Mouse (Mus musculus) lung, adult 2 months (tissue): ENCODE measurements around the gene Phf13. TPM values are rescaled to one million over a fixed set of nuclear protein-coding genes. Genes with fewer than 3 reads are reported as not detected.
A peak's percentile ranks its signal among the peaks of the same experiment; 100 is the strongest.

ENCODE experiments used
- DNase-seq: peaks from one replicate; pipeline ENCODE4 v3.0.0; 2022
- H3K4me1 ChIP-seq: fragments of 200-500 bp; 2 replicates; pipeline ENCODE4 v1.6.1; 2011; ENCODE audit warnings: low read length; ENCODE audit not compliant: control insufficient read depth, insufficient read depth
- H3K4me3 ChIP-seq: fragments of 200-500 bp; replicated peaks from 2 replicates; pipeline ENCODE3; 2011; ENCODE audit warnings: low read depth, mild to moderate bottlenecking, control low read depth, low read length; ENCODE audit errors: extremely low read depth
- CTCF ChIP-seq: fragments of 200-500 bp; IDR thresholded peaks from 2 replicates; pipeline ENCODE4 v1.5.1; 2011; ENCODE audit warnings: mild to moderate bottlenecking, low read length, control low read depth; ENCODE audit not compliant: insufficient read depth
- POLR2A ChIP-seq: fragments of 200-500 bp; IDR thresholded peaks from 2 replicates; pipeline ENCODE4 v1.6.1; 2011; ENCODE audit warnings: low read depth, mild to moderate bottlenecking, control low read depth, low read length, borderline replicate concordance; ENCODE audit errors: extremely low read depth
- WGBS: fragments of 180-500 bp; shearing (Covaris S2); methylation state at CpG from one replicate; pipeline ENCODE4 v1.1.7; 2018; 5-methylcytosine and 5-hydroxymethylcytosine counted together
- polyA plus RNA-seq: library from polyadenylated mRNA; depleted of rRNA; stranded (reverse); fragments of >200 nt; gene quantifications from 2 replicates; pipeline ENCODE4 v1.2.3, GENCODE M21; 2012

Gene Phf13
- polyA plus RNA-seq, 1 experiment = 8.9 TPM

GRCm38 (mm10) chr4:152013036-152013813, 17.2 kb upstream of the Phf13 start:
- WGBS = 71% methylated on average over 12 of the region's 12 CpGs
- DNase-seq = peak; percentile 33
- Histone ChIP-seq H3K4me3 (no peak overlapping the region), H3K4me1 (peaks cover 9% of the 10 kb centered on the region)
- no peak for TF ChIP-seq CTCF
- TF ChIP-seq POLR2A = no peak

- DNase-seq = no peak
- peaks cover 17% of the 10 kb centered on the region for H3K4me1 ChIP-seq
- WGBS = 90% methylated on average over 16 of the region's 16 CpGs
- no peak overlapping the region for H3K4me3 ChIP-seq
- TF ChIP-seq POLR2A = no peak
- TF ChIP-seq CTCF = no peak
Observed at GRCm38 (mm10) chr4:152012109-152012508, 16.1 kb upstream of the Phf13 start.

GRCm38 (mm10) chr4:152011171-152011760, 15.2 kb upstream of the Phf13 start:
- H3K4me1 ChIP-seq = peaks cover 18% of the 10 kb centered on the region
- DNase-seq = peak; percentile 30
- WGBS = 64% methylated on average over 8 of the region's 8 CpGs
- TF ChIP-seq POLR2A (no peak), CTCF (no peak)
- H3K4me3 ChIP-seq = peak overlapping the region; percentile 68

GRCm38 (mm10) chr4:152010707-152011134, 14.7 kb upstream of the Phf13 start:
- WGBS = 13% methylated on average over 13 of the region's 13 CpGs
- TF ChIP-seq CTCF (no peak), POLR2A (no peak)
- no peak for DNase-seq

GRCm38 (mm10) chr4:152010091-152010706, 14.1 kb upstream of the Phf13 start:
- Histone ChIP-seq H3K4me3 (peak overlapping the region; percentile 68), H3K4me1 (peaks cover 18% of the 10 kb centered on the region)
- DNase-seq = peak; percentile 53
- TF ChIP-seq CTCF (no peak), POLR2A (peak; percentile 61; the same call in 1 of the 2 replicates)
- WGBS = 3% methylated on average over 10 of the region's 10 CpGs

More at GRCm38 (mm10) chr4:152010707-152011134, 14.7 kb upstream of the Phf13 start:
- Histone ChIP-seq H3K4me1 (peaks cover 18% of the 10 kb centered on the region), H3K4me3 (peak overlapping the region; percentile 68)

GRCm38 (mm10) chr4:152009076-152010051, 13.3 kb upstream of the Phf13 start:
- no peak for TF ChIP-seq POLR2A
- no peak for TF ChIP-seq CTCF
- under 1% methylated on average over 115 of the region's 115 CpGs for WGBS

GRCm38 (mm10) chr4:152008622-152009075, 12.6 kb upstream of the Phf13 start, which contains the start of gene Klhl21:
Gene Klhl21, plus strand, starts transcription at chr4:152008803.
- Histone ChIP-seq H3K4me1 (peaks cover 18% of the 10 kb centered on the region), H3K4me3 (peak within 1 kb of the TSS; percentile 68)
- DNase-seq = peak; percentile 95
- TF ChIP-seq POLR2A = peak; percentile 86
- no peak for TF ChIP-seq CTCF
- WGBS = under 1% methylated on average over 45 of the region's 45 CpGs

More at GRCm38 (mm10) chr4:152009076-152010051, 13.3 kb upstream of the Phf13 start:
- peak; percentile 53 for DNase-seq
- H3K4me3 ChIP-seq = peak overlapping the region; percentile 68
- peaks cover 18% of the 10 kb centered on the region for H3K4me1 ChIP-seq

GRCm38 (mm10) chr4:152008148-152008500, 12.1 kb upstream of the Phf13 start:
- Histone ChIP-seq H3K4me3 (peak overlapping the region; percentile 68), H3K4me1 (peaks cover 18% of the 10 kb centered on the region)
- WGBS = under 1% methylated on average over 14 of the region's 14 CpGs
- TF ChIP-seq CTCF = no peak
- peak; percentile 50 for DNase-seq

- 11% methylated on average over 8 of the region's 8 CpGs for WGBS
- H3K4me3 ChIP-seq = peak overlapping the region; percentile 68
- DNase-seq = peak; percentile 44
- H3K4me1 ChIP-seq = peaks cover 18% of the 10 kb centered on the region
- TF ChIP-seq CTCF (no peak), POLR2A (peak; percentile 32; the same call in 1 of the 2 replicates)
Observed at GRCm38 (mm10) chr4:152007481-152008147, 11.6 kb upstream of the Phf13 start.
